Mouse (Mus musculus) neural tube, embryonic 13.5 days (tissue): ENCODE measurements at regions not wholly inside any gene's neighbourhood (a gene's known extent, or its start where the extent isn't known, plus 50 kb on each side); places are given as distances from the start of the nearest gene placed in this dataset. TPM values are rescaled to one million over a fixed set of nuclear protein-coding genes. Genes with fewer than 3 reads are reported as not detected.
A peak's percentile ranks its signal among the peaks of the same experiment; 100 is the strongest.

Experiments used
- ATAC-seq: fragments of 200-750 bp; cut with Nextera tagmentation; 2 replicates; pipeline ENCODE4 v1.8.0; 2017; ENCODE audit warnings: low read depth, mild to moderate bottlenecking, moderate TSS enrichment, moderate library complexity
- H3K27ac ChIP-seq: fragments of 300-500 bp; sonication (generic); replicated peaks from 2 replicates; pipeline ENCODE4 v1.5.1; 2015; ENCODE audit warnings: moderate library complexity, mild to moderate bottlenecking, inconsistent platforms
- H3K27me3 ChIP-seq: fragments of 300-500 bp; sonication (generic); 2 replicates; pipeline ENCODE4 v1.6.1; 2015; ENCODE audit warnings: mild to moderate bottlenecking, inconsistent platforms
- H3K36me3 ChIP-seq: fragments of 300-500 bp; sonication (generic); 2 replicates; pipeline ENCODE4 v1.6.1; 2015; ENCODE audit warnings: mild to moderate bottlenecking, inconsistent platforms
- H3K4me1 ChIP-seq: fragments of 300-500 bp; sonication (generic); replicated peaks from 2 replicates; pipeline ENCODE4 v1.6.1; 2015; ENCODE audit warnings: inconsistent platforms
- H3K4me2 ChIP-seq: fragments of 300-500 bp; sonication (generic); 2 replicates; pipeline ENCODE4 v1.6.1; 2015; ENCODE audit warnings: inconsistent platforms, mild to moderate bottlenecking, moderate library complexity
- H3K4me3 ChIP-seq: fragments of 300-500 bp; sonication (generic); 2 replicates; pipeline ENCODE4 v1.5.1; 2015; ENCODE audit warnings: mild to moderate bottlenecking, inconsistent platforms
- H3K9ac ChIP-seq: fragments of 300-500 bp; sonication (generic); 2 replicates; pipeline ENCODE4 v1.6.1; 2015; ENCODE audit warnings: moderate library complexity, mild to moderate bottlenecking, inconsistent platforms
- H3K9me3 ChIP-seq: fragments of 300-500 bp; sonication (generic); 2 replicates; pipeline ENCODE4 v1.6.1; 2016; ENCODE audit warnings: inconsistent platforms
- WGBS: fragments of 180-500 bp; shearing (Covaris S2); methylation state at CpG from one replicate; pipeline ENCODE4 v1.1.7; 2015; 5-methylcytosine and 5-hydroxymethylcytosine counted together
- microRNA-seq: library from miRNA; unstranded; fragments of <30 nt; microRNA quantifications from one replicate; pipeline ENCODE4, GENCODE M21; 2016

DNA sequence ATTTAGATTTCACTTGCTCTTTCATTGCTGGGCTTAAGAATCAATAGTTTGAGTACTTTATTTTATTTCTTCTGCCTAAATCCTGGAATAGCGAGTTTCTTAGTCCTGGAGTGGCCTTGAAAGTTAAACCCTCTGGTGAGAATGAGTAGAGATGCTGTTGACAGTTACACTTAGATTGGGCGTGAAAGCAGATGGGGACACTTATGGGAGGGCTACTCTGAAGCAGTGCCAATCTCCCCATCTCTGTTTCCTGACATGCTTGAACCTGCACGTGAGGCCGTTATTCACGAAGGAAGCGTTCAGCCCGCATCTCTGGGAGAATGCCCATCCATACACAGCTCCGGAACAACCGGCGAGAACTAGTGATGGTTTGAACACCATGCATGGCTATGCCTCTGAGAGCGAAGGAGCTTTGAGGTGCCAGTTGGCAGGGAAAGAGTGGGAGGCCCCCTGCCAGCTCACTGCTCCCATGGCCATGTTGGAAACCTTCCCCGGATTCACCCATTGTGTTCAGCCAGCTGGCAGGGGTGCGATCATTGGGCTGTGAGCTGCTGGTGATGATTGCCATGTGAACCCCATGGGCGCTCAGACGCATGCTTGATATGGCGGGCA is 792.2 kb upstream of the Got2 start:
- 82% methylated on average over 16 of the region's 16 CpGs for WGBS

DNA sequence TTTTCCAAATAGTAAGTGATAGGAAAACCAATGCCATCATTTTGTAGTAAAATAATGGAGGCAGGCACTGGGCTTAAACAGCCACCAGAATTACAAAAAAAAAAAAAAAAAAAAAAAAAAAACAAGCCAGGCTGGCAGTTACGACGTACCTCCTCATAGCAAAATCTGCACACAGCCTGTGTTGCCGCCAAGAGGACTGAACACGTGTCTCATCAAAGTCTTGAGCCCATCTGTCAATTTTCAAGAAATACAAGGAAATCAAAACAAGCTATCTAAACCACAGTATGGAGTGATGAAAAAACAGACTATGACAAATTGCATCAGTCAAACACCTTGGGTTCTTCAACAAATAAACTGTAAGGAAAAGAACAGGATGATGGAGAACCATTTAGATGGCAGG is 791.2 kb upstream of the Got2 start:
- Histone ChIP-seq H3K27ac (no peak overlapping the region), H3K9me3 (no peaks in the 10 kb centered on the region), H3K4me1 (no peaks in the 10 kb centered on the region), H3K4me2 (no peak overlapping the region), H3K36me3 (no peaks in the 10 kb centered on the region), H3K9ac (no peak overlapping the region), H3K27me3 (no peaks in the 10 kb centered on the region), H3K4me3 (no peak overlapping the region)
- WGBS = 69% methylated on average over 4 of the region's 4 CpGs
- ATAC-seq = no peak

More for the DNA sequence above, 792.2 kb upstream of the Got2 start:
- no peak overlapping the region for H3K27ac ChIP-seq
- H3K4me1 ChIP-seq = no peaks in the 10 kb centered on the region
- no peak overlapping the region for H3K4me3 ChIP-seq
- ATAC-seq = peak; percentile 75
- no peaks in the 10 kb centered on the region for H3K9me3 ChIP-seq
- H3K27me3 ChIP-seq = no peaks in the 10 kb centered on the region
- H3K36me3 ChIP-seq = no peaks in the 10 kb centered on the region
- no peak overlapping the region for H3K4me2 ChIP-seq
- H3K9ac ChIP-seq = no peak overlapping the region

DNA sequence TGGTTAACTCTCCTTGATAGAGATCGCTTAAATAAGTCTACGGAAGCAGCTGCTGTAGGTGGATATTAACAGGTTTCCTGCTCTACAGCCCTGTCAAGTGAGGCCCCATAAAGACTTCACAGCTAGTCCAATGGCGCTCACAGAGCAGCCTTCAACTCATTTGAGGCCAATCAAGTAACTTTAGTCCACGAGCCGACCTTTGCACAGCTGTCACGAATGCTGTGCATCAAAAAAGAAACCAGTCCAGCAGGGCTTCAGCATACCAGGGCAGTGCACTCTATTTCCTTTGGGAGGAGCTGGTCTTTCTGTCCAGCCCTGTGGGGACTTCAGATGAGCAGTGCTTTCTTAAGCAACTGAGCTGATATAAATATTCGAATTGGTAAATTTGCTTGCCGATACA is 786.4 kb upstream of the Got2 start:
- H3K4me1 ChIP-seq = no peaks in the 10 kb centered on the region
- WGBS = 61% methylated on average over 8 of the region's 8 CpGs
- no peaks in the 10 kb centered on the region for H3K27me3 ChIP-seq
- H3K4me3 ChIP-seq = no peak overlapping the region
- H3K4me2 ChIP-seq = no peak overlapping the region
- no peaks in the 10 kb centered on the region for H3K36me3 ChIP-seq
- ATAC-seq = no peak
- H3K27ac ChIP-seq = no peak overlapping the region
- H3K9me3 ChIP-seq = no peaks in the 10 kb centered on the region
- no peak overlapping the region for H3K9ac ChIP-seq

DNA sequence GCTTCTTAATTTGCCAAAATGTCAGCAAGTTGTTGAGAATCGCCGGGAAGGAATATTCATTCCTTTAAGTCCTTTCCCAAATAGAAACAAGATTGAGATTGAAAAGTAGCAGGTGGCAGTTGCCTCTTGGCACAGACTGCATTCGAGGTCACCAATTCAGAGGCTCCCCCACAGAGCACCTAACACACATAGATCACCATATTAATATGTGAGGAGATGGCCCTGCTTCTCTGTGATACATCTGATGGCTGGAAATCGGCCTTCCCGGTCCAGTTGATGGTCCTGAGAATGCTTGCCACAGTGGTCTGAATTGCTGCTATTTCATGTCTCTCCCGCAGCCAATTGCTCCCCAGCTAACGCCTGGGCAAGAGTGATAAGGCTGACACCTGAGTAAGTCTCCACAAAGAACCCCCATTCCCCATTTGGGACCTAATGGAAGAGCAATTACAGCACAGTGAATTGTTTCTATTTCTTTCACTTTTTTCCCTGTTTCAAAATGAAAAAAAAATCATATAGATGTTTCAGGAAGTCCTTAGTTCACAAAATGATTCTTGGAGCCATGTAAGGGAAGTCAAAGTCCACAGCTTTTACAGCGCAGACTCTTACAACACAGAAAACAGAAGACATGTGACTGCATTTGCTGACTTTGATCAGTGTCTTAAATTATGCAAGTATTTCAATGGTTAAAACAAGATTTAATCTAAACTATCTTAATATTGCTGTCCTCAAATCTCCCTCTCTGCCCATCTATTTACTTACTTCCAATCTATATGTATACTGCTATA is 768.3 kb upstream of the Got2 start:
- no peak overlapping the region for H3K4me3 ChIP-seq
- ATAC-seq = no peak
- WGBS = 78% methylated on average over 8 of the region's 8 CpGs

DNA sequence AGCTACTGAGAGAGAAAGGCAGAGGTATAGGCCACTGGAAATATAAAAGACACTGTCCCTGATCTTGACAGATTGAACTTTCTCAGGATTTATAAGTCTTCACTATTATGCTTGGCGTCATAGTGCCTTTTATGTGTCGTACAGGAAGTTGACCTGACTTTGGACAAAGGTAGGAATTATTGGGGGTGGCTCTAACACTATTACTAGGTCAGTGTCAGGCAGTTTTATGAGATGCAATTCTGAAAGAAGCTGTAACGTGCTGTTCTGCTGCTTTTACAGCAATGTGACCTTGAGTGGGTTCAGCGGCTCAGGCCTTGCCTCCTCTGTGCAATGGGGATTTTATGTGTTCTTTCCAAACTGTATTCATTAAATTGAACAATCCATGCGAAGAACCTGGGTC is 759.4 kb upstream of the Got2 start:
- Histone ChIP-seq H3K4me1 (no peaks in the 10 kb centered on the region), H3K9me3 (no peaks in the 10 kb centered on the region), H3K9ac (no peak overlapping the region), H3K36me3 (no peaks in the 10 kb centered on the region), H3K4me3 (no peak overlapping the region), H3K27ac (no peak overlapping the region), H3K4me2 (no peak overlapping the region), H3K27me3 (no peaks in the 10 kb centered on the region)
- no peak for ATAC-seq
- WGBS = 53% methylated on average over 5 of the region's 5 CpGs

More for the DNA sequence above, 768.3 kb upstream of the Got2 start:
- no peaks in the 10 kb centered on the region for H3K9me3 ChIP-seq
- no peak overlapping the region for H3K9ac ChIP-seq
- no peak overlapping the region for H3K27ac ChIP-seq
- H3K4me2 ChIP-seq = no peak overlapping the region
- no peaks in the 10 kb centered on the region for H3K36me3 ChIP-seq
- no peaks in the 10 kb centered on the region for H3K4me1 ChIP-seq
- no peaks in the 10 kb centered on the region for H3K27me3 ChIP-seq

Small RNA genes in the stretch of these regions (microRNA-seq; reads per million reads assigned to microRNA genes)
- not detected for gene Gm24132
